9 mouse cellular contexts compared by ENCODE assay signal in the genomic region with DNA sequence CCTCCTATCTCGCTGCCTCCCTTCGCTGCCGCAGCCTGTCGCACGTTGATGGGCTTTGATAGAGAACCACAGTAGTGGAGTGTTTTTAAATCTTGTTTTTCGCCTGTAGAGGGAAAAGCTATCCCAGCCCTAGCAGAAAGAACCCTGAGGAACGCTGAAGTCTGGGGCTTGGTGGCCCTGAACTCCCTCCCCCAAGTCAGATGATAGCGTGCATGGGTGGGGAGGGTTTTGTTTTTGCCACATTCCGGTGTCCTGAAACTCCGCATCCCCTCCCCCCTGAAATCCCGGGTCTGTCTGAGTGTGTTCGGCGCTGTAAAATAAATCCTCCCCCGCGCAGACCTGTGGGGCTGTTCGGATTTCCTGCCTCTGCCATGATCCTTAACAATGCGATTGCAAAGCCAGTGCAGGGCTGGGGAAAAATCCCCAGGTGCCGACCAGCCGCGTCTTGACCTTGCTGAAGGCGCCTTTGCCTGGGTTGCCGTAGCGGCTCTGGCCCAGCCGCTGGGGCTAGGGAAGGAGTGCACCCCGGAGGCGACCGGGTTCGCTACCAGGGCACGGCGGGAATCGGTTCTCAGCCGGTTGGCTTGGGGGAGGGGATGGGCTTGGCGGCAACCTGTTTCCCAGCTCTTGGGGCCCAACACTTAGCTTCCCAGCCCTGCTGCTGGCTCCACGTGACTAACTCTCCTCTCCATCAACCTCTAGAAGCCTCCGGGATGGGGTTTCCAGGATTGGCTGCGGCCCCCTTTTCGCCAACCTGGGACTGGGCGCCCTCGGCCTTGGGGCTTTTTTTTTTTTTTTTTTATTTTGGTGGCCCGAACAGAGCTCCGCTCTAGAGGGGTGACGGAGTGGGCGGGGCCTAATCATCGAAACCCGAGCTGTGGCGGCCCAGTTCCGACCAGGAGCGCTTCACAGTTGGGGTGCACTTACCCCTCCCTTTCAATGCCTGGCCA. TPM values are rescaled to one million over a fixed set of nuclear protein-coding genes. Genes with fewer than 3 reads are reported as not detected.
DNase-seq lines count a peak whose midpoint lies in the region; ATAC-seq lines count a peak whose summit lies in the region.
"Had no signal": no experiment of that assay in that cellular context is flagged by ENCODE, and none has a peak within 500 bp of the region (broad histone marks: within the 10 kb centered on the region; RNA-seq: fewer than 3 reads in every experiment).

No protein-coding gene starts in this region.

- peak; percentile 30 for ATAC-seq in embryonic facial prominence, embryonic 12.5 days (ENCODE audit: insufficient number of reproducible peaks, insufficient read depth, low FRiP score, low TSS enrichment)
- ATAC-seq in liver, embryonic 15.5 days (ENCODE audit: insufficient read depth): no peak
- ATAC-seq in neural tube, embryonic 13.5 days (ENCODE audit: low read depth): no peak
- ATAC-seq: Patski had no signal

- WGBS in embryonic facial prominence, embryonic 12.5 days: under 1% methylated on average over 48 of the region's 48 CpGs
- WGBS in liver, embryonic 15.5 days (ENCODE audit: insufficient replicate concordance): under 1% methylated on average over 48 of the region's 48 CpGs
- under 1% methylated on average over 48 of the region's 48 CpGs for WGBS in neural tube, embryonic 13.5 days

- no peaks in the 10 kb centered on the region for H3K9me3 ChIP-seq in embryonic facial prominence, embryonic 12.5 days
- no peaks in the 10 kb centered on the region for H3K9me3 ChIP-seq in liver, embryonic 15.5 days (replicated peaks)
- H3K9me3 ChIP-seq in neural tube, embryonic 13.5 days: no peaks in the 10 kb centered on the region

- peak overlapping the region; percentile 92 for H3K27ac ChIP-seq in embryonic facial prominence, embryonic 12.5 days
- H3K27ac ChIP-seq in liver, embryonic 15.5 days (replicated peaks): no peak overlapping the region
- H3K27ac ChIP-seq in neural tube, embryonic 13.5 days (replicated peaks): peak overlapping the region; percentile 96

- DNase-seq in spleen, adult 18-20 months: peak; percentile 5 to 18
- no peak for DNase-seq in spleen, adult 12 weeks (ENCODE audit: low spot score)
- DNase-seq in heart, postnatal 10 days: peak; percentile 43 to 44
- DNase-seq in kidney, postnatal 36 days: peak; percentile 32 to 65
- DNase-seq in urinary bladder, postnatal 25 days (ENCODE audit: low spot score): peak; percentile 29

- peaks cover 25% of the 10 kb centered on the region for H3K4me1 ChIP-seq in embryonic facial prominence, embryonic 12.5 days
- peaks cover 13% of the 10 kb centered on the region; the same call in 1 of the 2 replicates for H3K4me1 ChIP-seq in liver, embryonic 15.5 days (replicated peaks)
- H3K4me1 ChIP-seq in neural tube, embryonic 13.5 days (replicated peaks): peaks cover 47% of the 10 kb centered on the region

- no peaks in the 10 kb centered on the region for H3K27me3 ChIP-seq in embryonic facial prominence, embryonic 12.5 days
- H3K27me3 ChIP-seq in liver, embryonic 15.5 days: peaks cover 78% of the 10 kb centered on the region
- H3K27me3 ChIP-seq in neural tube, embryonic 13.5 days: peaks cover 23% of the 10 kb centered on the region

- H3K36me3 ChIP-seq in embryonic facial prominence, embryonic 12.5 days: no peaks in the 10 kb centered on the region
- H3K36me3 ChIP-seq in liver, embryonic 15.5 days (replicated peaks): no peaks in the 10 kb centered on the region
- H3K36me3 ChIP-seq in neural tube, embryonic 13.5 days: no peaks in the 10 kb centered on the region

- H3K9ac ChIP-seq in embryonic facial prominence, embryonic 12.5 days: peak overlapping the region; percentile 90
- no peak overlapping the region for H3K9ac ChIP-seq in liver, embryonic 15.5 days
- peak overlapping the region; percentile 97 for H3K9ac ChIP-seq in neural tube, embryonic 13.5 days

- H3K4me2 ChIP-seq in embryonic facial prominence, embryonic 12.5 days (replicated peaks): peak overlapping the region; percentile 91
- peak overlapping the region; percentile 60 for H3K4me2 ChIP-seq in liver, embryonic 15.5 days
- H3K4me2 ChIP-seq in neural tube, embryonic 13.5 days: peak overlapping the region; percentile 99

- intact Hi-C loops in heart, postnatal 10 days (cut with DNase I): loop anchor here (2.0 to 10.0 kb wide), 2 partner anchors 142 to 702 kb away; no protein-coding TSS in a partner anchor

- H3K4me3 ChIP-seq in embryonic facial prominence, embryonic 12.5 days: peak overlapping the region; percentile 76
- peak overlapping the region; percentile 40 for H3K4me3 ChIP-seq in liver, embryonic 15.5 days (replicated peaks)
- H3K4me3 ChIP-seq in neural tube, embryonic 13.5 days: peak overlapping the region; percentile 80

RNA-seq across cellular contexts. Expression of gene Tenm4, which starts 41.8 kb away (rescaled TPM):
- 62.8 and 69.3 TPM in 2 replicates for polyA plus RNA-seq in embryonic facial prominence, embryonic 12.5 days (2016; fragmentation: Nextera tagmentation; extraction: Ambion mirVana)
- 1 to 10 TPM; 4.2 to 5.0 TPM for total RNA-seq in heart, postnatal 10 days (2021)
- 0.69 and 1.1 TPM in 2 replicates for polyA plus RNA-seq in liver, embryonic 15.5 days (2015; fragmentation: Nextera tagmentation; extraction: Ambion mirVana)
- polyA plus RNA-seq in neural tube, embryonic 13.5 days (2015; fragmentation: Nextera tagmentation; extraction: Ambion mirVana): 34.6 and 36.8 TPM in 2 replicates

Comparison
In these comparisons a context has a peak if more than half of its experiments do, and no peak if none do; other contexts are left out.
1. RNA of gene Tenm4, which starts 41.8 kb away (polyA plus RNA-seq): 62.8 to 69.3 TPM in embryonic facial prominence, embryonic 12.5 days and 34.6 to 36.8 TPM in neural tube, embryonic 13.5 days; 0.69 to 1.1 TPM in liver, embryonic 15.5 days; every median in the first group is over 10 times any median in the second.
2. Peak in every context shown above with its lines, with median percentiles within 50 percentile points of each other: H3K4me2 ChIP-seq and H3K4me3 ChIP-seq.